Mouse (Mus musculus) heart, adult 8-10 months (tissue): ENCODE results near the gene Dhx9. TPM values are rescaled to one million over a fixed set of nuclear protein-coding genes. Genes with fewer than 3 reads are reported as not detected.
"Not testable (repeated sequence)": the region's sequence is repeated elsewhere in the genome, so short reads cannot be mapped to it uniquely, and the experiment has no call there.

Experiments
- DNase-seq: peaks from one replicate; pipeline ENCODE4 v3.0.0; 2022; ENCODE audit warnings: low spot score
- total RNA-seq, 4 experiments: library from RNA; stranded (reverse); gene quantifications; 2 replicates each; pipeline ENCODE4 v1.2.4; 2022

Dhx9 gene
- 10 to 100 TPM; 35.5 to 42.1 (median 38.2) TPM for total RNA-seq

DNA sequence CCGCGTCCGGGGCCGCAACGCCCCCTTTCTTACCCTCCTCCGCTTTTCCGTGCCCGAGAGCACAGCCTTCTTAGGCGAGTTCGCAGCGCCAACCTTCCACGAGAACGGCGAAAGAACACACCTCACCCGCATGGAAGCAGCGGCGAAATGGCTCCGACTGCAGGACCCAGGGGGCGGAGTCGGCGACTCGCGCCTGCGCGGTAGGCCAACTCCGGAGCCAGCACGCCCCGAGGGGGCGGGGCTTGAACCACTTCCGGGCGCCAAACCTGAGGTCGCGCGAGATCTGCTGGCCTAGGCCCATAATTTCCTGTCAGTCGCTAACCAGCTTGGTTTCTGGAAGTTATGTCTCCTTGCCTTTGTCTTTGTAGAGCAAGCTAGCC, at the start of gene Dhx9:
TSS of gene Dhx9 (minus strand) at position 161 of the 380 bp plus-strand sequence.
- DNase-seq = peak; percentile 96

GRCm38 (mm10) chr1:153535611-153536010, 48.2 kb upstream of the Dhx9 start:
- DNase-seq = peak; percentile 20

- not testable (repeated sequence) for DNase-seq
These were observed 45.4 kb upstream of the Dhx9 start for GRCm38 (mm10) chr1:153532896-153533295.

DNA sequence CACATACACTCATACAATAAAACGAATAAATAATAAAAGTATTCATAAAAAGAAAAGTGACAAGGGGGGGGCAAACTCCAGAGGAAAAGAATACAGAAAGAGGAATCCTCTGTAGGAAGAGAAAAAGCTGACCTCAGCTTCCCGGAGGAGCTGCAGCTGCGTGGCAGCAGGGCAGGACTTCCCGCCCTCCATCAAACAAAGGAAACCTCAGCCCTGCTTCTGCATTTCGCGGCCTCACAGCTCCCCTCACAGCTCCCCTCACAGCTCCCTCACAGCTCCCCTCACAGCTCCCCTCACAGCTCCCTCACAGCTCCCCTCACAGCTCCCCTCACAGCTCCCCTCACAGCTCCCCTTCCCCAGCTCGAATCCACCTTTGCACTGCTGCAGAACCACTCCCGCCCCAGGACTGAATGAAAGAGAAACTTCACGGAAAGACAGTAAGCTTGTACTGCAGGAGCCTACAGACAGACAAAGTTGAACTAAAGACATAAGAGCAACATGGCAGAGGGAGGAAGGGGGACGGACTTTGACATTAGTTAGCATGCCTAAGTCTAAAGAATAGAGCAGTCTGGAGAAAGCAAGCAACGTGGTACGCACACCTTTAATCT, 44.9 kb upstream of the Dhx9 start:
- no peak for DNase-seq

DNA sequence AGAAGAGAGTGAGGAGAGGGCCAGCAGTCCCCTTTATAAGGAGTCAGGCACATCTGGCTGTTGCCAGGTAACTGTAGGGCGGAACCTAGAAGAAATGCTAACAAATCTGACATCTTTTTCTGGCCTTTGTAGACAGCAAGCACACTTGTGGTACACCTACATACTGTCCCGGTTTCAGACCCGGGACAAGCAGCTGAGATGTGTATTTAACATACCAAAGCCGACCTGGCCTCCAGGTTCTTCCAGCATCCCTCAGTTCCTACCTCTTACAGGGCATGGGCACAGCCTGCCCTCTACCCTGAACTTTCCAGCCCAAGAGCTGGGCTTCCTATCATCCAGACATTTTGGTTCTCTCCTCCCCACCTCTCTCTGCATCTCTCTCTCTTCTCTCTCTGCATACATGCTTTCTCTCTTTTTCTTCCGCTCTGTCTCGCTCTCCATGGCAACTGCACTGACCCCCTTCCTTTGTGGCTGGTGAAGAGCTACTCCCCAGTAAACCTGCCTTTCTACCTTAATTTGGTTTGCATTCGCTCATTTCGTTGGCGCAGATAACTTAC, 44.3 kb upstream of the Dhx9 start:
- DNase-seq = no peak

DNA sequence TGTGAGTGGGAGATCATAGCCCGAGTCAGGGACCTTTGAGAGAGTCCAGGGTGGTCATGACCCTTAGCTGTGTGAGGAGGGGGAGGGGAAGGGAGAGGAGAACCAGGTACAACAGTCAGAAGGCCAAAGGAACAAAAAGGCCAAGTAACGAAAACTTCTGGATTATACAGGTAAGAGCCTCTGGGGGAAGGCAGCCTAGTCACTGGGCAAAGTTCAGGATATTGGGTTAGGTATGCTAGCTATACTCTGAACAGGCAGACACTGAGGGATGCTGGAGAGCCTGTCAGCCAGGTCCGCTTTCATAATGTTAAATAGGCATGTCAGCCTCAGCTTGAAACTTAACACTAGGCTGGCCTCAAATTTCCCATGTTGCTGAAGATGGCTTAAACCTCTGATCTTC, 34.7 kb upstream of the Dhx9 start:
- no peak for DNase-seq

- no peak for DNase-seq
These were observed 27.9 kb upstream of the Dhx9 start for GRCm38 (mm10) chr1:153515368-153515767.

DNA sequence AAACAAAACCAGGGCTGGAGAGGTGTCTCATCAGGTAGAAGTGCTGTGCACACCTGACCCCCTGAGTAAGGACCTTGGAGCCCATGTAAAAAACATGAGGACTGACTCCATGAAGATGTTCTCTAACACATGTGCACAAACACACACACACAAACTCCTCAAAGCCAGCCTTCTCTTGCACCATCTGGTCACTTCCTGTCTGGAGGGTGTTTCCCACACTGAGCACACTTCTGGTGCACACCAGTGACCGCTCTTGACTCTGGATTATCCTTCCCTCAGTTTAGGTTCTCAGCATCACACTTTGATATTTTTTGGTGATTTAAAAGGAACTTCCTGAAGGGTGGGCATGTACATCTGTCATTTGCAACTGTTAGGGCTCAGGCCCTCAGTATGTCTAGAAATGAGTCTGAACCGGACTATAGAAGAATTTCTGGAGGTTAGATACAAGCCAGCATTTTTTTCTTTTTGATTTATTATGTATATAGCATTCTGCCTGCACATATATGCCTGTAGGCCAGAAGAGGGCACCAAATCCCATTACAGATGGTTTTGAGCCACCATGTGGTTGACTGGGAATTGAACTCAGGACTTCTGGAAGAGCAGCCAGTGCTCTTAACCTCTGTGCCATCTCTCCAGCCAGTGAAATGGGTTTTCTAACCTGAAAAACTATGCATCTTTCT, 23.0 kb upstream of the Dhx9 start:
- no peak for DNase-seq

DNA sequence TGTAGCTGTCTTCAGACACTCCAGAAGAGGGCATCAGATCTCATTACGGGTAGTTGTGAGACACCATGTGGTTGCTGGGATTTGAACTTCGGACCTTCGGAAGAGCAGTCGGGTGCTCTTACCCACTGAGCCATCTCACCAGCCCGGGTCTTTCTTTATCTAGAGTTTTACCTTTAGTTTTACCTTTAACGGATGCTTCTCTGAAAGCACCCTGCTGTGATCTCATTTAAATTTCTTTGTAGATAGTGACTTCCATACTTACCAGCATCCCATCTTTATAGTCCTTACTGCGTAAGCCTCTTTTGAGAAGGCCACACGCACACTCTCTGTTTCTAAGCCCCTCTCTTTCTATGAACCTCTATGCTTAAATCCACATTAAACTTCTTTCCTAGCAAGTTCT, 22.1 kb upstream of the Dhx9 start:
- not testable (repeated sequence) for DNase-seq

- no peak for DNase-seq
These were observed 21.6 kb upstream of the Dhx9 start for GRCm38 (mm10) chr1:153509012-153509411.

DNA sequence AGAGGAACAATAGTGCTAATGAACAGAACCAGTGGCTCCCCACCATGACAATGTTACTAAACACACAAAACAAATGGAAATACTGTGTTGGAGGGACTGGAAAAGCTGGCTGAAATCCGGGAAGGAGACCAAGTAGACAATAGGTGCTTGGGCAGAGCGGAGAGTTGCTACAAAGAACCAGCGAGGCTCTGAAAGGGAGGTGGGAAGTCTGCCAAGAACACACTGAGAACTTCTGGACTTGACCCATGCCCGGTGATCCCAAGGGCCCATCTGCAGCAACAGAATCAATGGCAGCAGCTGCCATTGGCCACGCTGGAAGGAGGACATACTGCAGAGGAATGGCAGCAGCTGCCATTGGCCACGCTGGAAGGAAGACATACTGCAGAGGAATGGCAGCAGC, 18.8 kb upstream of the Dhx9 start:
- peak; percentile 19 for DNase-seq

GRCm38 (mm10) chr1:153501644-153502321, 14.3 kb upstream of the Dhx9 start:
- DNase-seq = peak; percentile 16

- DNase-seq = no peak
These were observed 12.6 kb upstream of the Dhx9 start for GRCm38 (mm10) chr1:153500030-153500429.

- no peak for DNase-seq
These were observed 8.6 kb upstream of the Dhx9 start for GRCm38 (mm10) chr1:153496030-153496429.

GRCm38 (mm10) chr1:153493931-153494330, 6.5 kb upstream of the Dhx9 start:
- no peak for DNase-seq

DNA sequence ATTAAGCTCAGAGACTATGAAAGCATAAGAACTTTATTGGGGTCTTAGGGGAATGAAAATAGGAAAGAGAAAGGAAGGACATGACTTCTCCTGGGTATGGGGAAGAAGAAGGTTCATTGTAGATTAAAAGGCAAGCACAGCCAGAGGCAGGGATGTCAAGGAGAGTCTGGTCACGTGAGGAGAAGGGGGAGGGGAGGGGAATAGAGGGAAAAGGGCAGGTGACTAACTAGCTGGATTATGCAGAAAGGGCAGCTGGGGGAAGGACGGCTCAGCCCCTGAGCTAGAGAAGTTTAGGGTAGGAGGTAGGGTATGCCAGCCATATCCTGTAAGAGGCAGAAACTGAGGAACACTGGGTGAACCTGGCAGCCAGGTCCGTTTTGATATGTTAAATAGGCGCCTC, 5.9 kb upstream of the Dhx9 start:
- no peak for DNase-seq

DNA sequence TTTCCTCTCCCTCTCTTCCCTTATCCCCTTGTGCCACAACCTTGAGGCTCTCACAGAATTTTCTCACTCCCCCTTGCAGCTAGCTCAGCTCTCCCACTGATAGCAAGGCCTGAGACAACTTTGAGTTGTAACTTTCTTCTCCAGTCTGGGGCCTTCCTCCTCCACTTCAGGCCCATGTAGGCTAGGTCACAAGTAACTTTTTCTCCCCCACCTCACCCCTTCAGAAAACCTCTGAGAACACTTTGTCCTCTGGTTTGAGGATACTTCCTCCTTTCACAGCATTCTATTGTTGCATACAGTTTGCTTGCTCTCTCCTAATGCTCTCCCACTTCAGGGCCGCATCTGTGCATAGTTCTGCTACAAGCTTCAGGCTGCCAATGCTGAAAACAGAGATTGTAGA, 4.4 kb upstream of the Dhx9 start:
- peak; percentile 40 for DNase-seq

DNA sequence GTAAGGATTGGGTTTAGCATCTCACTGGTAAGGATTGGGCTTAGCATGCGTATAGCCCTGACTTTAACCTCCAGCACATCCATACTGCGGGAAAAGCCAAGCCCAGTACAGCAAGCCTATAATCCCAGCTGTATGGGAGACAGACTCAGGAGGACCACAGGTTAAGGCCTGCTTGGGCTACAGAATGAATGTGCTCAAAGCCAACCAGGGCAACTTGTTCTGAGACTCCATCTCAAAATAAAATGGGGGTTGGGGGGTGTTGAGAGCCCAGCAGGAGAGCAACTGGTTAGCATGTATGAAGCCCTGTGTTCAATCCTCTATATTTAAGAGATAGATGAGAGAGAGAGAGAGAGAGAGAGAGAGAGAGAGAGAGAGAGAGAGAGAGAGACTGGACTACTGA, 3.9 kb upstream of the Dhx9 start:
- DNase-seq = no peak

DNA sequence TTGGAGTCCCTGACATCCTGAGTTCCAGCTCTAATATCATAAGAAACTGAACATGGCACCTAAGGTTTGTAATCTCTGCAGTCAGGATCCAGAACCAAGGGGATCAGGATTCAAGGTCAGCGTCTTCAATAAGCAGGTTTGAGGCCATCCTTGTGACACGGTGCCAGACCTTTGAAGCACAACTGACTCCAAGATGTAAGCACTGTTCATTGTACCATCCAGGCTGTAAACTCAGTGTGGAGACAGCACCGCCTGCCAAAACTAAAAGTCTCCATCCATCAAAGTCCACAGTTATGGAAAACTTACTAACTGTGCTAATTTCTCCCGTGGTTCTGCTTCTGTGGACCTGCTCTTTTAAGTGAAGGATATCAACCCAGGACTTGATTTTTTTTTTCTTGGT, 2.5 kb upstream of the Dhx9 start:
- DNase-seq = no peak

DNA sequence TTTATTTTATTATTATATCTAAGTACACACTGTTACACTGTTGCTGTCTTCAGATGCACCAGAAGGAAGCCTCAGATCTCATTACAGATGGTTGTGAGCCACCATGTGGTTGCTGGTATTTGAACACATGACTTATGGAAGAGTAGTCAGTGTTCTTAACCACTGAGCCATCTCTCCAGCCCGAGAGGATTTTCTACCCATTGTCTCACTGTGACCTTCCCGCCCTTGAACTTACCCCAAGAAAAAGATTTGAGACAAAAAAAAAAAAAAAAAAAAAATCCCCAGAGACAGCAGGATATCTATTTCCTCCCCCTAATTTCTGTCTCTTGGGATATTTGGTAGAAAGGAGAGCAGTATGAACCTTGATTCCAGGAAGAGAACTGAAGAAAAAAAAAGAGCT, 2.1 kb upstream of the Dhx9 start:
- no peak for DNase-seq

GRCm38 (mm10) chr1:153489132-153489531, 1.7 kb upstream of the Dhx9 start:
- DNase-seq = peak; percentile 52

- peak; percentile 28 for DNase-seq
These were observed 527 bp downstream of the Dhx9 start for GRCm38 (mm10) chr1:153486767-153487499.
